19 mouse cellular contexts compared by ENCODE assay signal in genomic region chr19:55057483-55057882, GRCm38 (mm10).
DNase-seq lines count a peak whose midpoint lies in the region; ATAC-seq and TF ChIP-seq lines count a peak whose summit lies in the region.
"Had no signal": no experiment of that assay in that cellular context is flagged by ENCODE, and none has a peak within 500 bp of the region (broad histone marks: within the 10 kb centered on the region; RNA-seq: fewer than 3 reads in every experiment).

No protein-coding gene starts in this region.

- 76% methylated on average over 5 of the region's 5 CpGs for WGBS in hindbrain, embryonic 14.5 days
- 87% methylated on average over 5 of the region's 5 CpGs for WGBS in hindbrain, embryonic 10.5 days

- no peak overlapping the region for H3K4me3 ChIP-seq in hindbrain, embryonic 14.5 days (replicated peaks; ENCODE audit: low read length)
- H3K4me3 ChIP-seq in hindbrain, embryonic 10.5 days: no peak overlapping the region
- H3K4me3 ChIP-seq: embryonic facial prominence, embryonic 13.5 days; forebrain, embryonic 12.5 days; heart, embryonic 12.5 days; intestine, embryonic 15.5 days had no signal

- no peaks in the 10 kb centered on the region for H3K36me3 ChIP-seq in hindbrain, embryonic 14.5 days (replicated peaks; ENCODE audit: control insufficient read depth, insufficient read depth)
- no peaks in the 10 kb centered on the region for H3K36me3 ChIP-seq in hindbrain, embryonic 10.5 days
- H3K36me3 ChIP-seq: embryonic facial prominence, embryonic 13.5 days; forebrain, embryonic 12.5 days; heart, embryonic 12.5 days; intestine, embryonic 15.5 days had no signal

- intact Hi-C loops in left cerebral cortex, postnatal 4 days (cut with DNase I): no loop called here
- intact Hi-C loops in left cerebral cortex, postnatal 36 days (cut with DNase I): loop anchor here (10.0 kb wide), 2 partner anchors 303 to 533 kb away; no protein-coding TSS in a partner anchor

- TF ChIP-seq CTCF in brain, embryonic 14.5 days (IDR thresholded peaks at IDR 0.05; ENCODE audit: borderline replicate concordance, extremely low read depth, insufficient read depth, insufficient read length): no peak

- no peaks in the 10 kb centered on the region for H3K27me3 ChIP-seq in hindbrain, embryonic 14.5 days (ENCODE audit: control insufficient read depth, insufficient read depth, low read length)
- H3K27me3 ChIP-seq in hindbrain, embryonic 10.5 days (ENCODE audit: insufficient read depth, poor library complexity, severe bottlenecking): no peaks in the 10 kb centered on the region; the same call in 1 of the 2 replicates
- H3K27me3 ChIP-seq: forebrain, embryonic 12.5 days; heart, embryonic 12.5 days; intestine, embryonic 15.5 days had no signal

- no peak overlapping the region for H3K4me2 ChIP-seq in hindbrain, embryonic 14.5 days (replicated peaks)
- H3K4me2 ChIP-seq: embryonic facial prominence, embryonic 13.5 days; forebrain, embryonic 12.5 days; heart, embryonic 12.5 days; intestine, embryonic 15.5 days had no signal

- DNase-seq in hindbrain, embryonic 14.5 days (ENCODE audit: low spot score): peak; percentile 26
- no peak for DNase-seq in hindbrain, embryonic 10.5 days (ENCODE audit: low spot score)
- DNase-seq in left cerebral cortex, postnatal 4 days: peak; percentile 35
- DNase-seq in left cerebral cortex, postnatal 36 days (ENCODE audit: low spot score in 2 of 2): no peak
- DNase-seq in ZHBTc4 (ENCODE audit: low read depth, low spot score): peak; percentile 8
- DNase-seq in brain, embryonic 14.5 days (ENCODE audit: low read depth): peak; percentile 4
- DNase-seq in kidney, adult 11 months: no peak
- DNase-seq: adrenal gland, adult 8-10 months; adrenal gland, postnatal 36 days; cerebellum, adult 11 months; cerebellum, adult 9-10 months; embryo, embryonic 11 days; gastrocnemius, postnatal 14 days; kidney, adult 2 months had no signal

- no peaks in the 10 kb centered on the region for H3K9me3 ChIP-seq in hindbrain, embryonic 14.5 days (ENCODE audit: control insufficient read depth, low read length)
- H3K9me3 ChIP-seq in hindbrain, embryonic 10.5 days: 0 out of 2 replicates have a peak, but pooled peaks cover 6% of the 10 kb centered on the region
- H3K9me3 ChIP-seq: forebrain, embryonic 12.5 days; intestine, embryonic 15.5 days had no signal

- no peak overlapping the region for H3K9ac ChIP-seq in hindbrain, embryonic 14.5 days
- H3K9ac ChIP-seq: embryonic facial prominence, embryonic 13.5 days; forebrain, embryonic 12.5 days; heart, embryonic 12.5 days; intestine, embryonic 15.5 days had no signal

- no peak for ATAC-seq in hindbrain, embryonic 14.5 days (ENCODE audit: low FRiP score)
- ATAC-seq: forebrain, embryonic 16.5 days; intestine, embryonic 15.5 days had no signal

- peaks cover 6% of the 10 kb centered on the region for H3K4me1 ChIP-seq in hindbrain, embryonic 14.5 days (replicated peaks; ENCODE audit: control insufficient read depth, insufficient read depth, low read length)
- H3K4me1 ChIP-seq in hindbrain, embryonic 10.5 days (replicated peaks): peaks cover 7% of the 10 kb centered on the region

- TF ChIP-seq POLR2A in brain, embryonic 14.5 days (IDR thresholded peaks at IDR 0.05; ENCODE audit: borderline replicate concordance, extremely low read depth, insufficient read depth, insufficient read length, poor library complexity, severe bottlenecking): no peak

- no peak overlapping the region for H3K27ac ChIP-seq in hindbrain, embryonic 14.5 days
- H3K27ac ChIP-seq in hindbrain, embryonic 10.5 days: no peak overlapping the region
- H3K27ac ChIP-seq: embryonic facial prominence, embryonic 13.5 days; forebrain, embryonic 12.5 days; intestine, embryonic 15.5 days had no signal

Comparison
In these comparisons a context has a peak if more than half of its experiments do, and no peak if none do; other contexts are left out.
1. DNase-seq: peak in hindbrain, embryonic 14.5 days (single experiment), left cerebral cortex, postnatal 4 days (single experiment), ZHBTc4 (single experiment) and brain, embryonic 14.5 days (single experiment); none in hindbrain, embryonic 10.5 days (single experiment), left cerebral cortex, postnatal 36 days (0 of 2) and kidney, adult 11 months (single experiment).